Mouse (Mus musculus): ENCODE measurements around the gene Ddx11. TPM values are rescaled to one million over a fixed set of nuclear protein-coding genes. Genes with fewer than 3 reads are reported as not detected.

Gene Ddx11
- total and polyA plus RNA-seq, 3 experiments, result 26.9 to 32.7 TPM; not detected in 1

DNA sequence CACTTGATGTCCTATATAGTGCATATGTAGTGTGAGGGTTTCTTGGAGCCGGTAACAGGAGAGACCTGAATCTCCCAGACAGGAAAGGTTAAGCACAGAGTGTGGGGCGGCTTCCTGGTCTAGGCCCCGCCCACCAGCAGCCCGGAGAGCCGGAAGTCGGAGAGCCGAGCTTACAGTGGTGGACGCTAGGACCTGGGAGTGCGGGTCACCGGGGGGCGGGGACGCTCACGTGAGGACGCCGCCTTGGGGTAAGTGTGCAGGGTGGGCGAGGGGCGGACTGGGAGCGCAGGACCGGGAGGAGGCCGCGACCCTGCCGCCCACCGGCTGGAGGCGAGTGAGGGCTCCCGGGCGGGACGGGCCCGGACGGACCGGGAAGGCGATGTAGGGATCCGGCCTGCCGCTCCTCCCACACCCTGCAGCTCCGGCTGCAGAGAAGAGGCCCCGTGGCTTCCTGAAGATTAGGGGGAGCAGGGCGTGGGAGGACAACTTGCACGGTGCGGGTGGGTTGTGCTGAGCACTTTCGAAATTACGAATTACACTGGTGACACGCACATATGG is 11.8 kb upstream of the Ddx11 start, which contains the start of gene Washc1:
Gene Washc1, plus strand, starts transcription at position 144 of the 558 bp plus-strand sequence.
- Histone ChIP-seq H3K79me2 (ENCODE audit: control insufficient read depth, insufficient read depth, low read length, poor library complexity) (peaks cover 12% of the 10 kb centered on the region), H3K27me3 (ENCODE audit: control insufficient read depth in 1 of 2, insufficient read depth in 2 of 2, low read length in 2 of 2) (no peaks in the 10 kb centered on the region), H3K9me3 (replicated peaks; ENCODE audit: insufficient read depth, low read length) (no peaks in the 10 kb centered on the region), H3K36me3 (ENCODE audit: control insufficient read depth in 1 of 2, insufficient read depth in 2 of 2, low read length in 2 of 2) (peaks cover 0 to 8% of the 10 kb centered on the region in 2 experiments), H3K9ac (ENCODE audit: control insufficient read depth, low read depth, low read length, poor library complexity, severe bottlenecking) (peak within 1 kb of the TSS; percentile 78), H3K4me1 (ENCODE audit: control insufficient read depth in 1 of 2, insufficient read depth in 2 of 2, low read length in 2 of 2) (peaks cover 0 to 11% of the 10 kb centered on the region in 2 experiments; a peak in 3 of 4 replicates), H3K4me3 (ENCODE audit: control insufficient read depth in 1 of 2, insufficient read depth in 1 of 2, low read depth in 2 of 2, low read length in 2 of 2) (peak within 1 kb of the TSS; percentile 78 to 90), H3K27ac (ENCODE audit: control insufficient read depth, low read depth, low read length) (peak within 1 kb of the TSS; percentile 51)
- TF ChIP-seq EP300 (IDR thresholded peaks at IDR 0.05; ENCODE audit: low read depth in 1 of 2, low read length in 2 of 2), result peak in 1 of 2 experiments; percentile 14; a peak in 1 of 4 replicates
- peak; percentile 92 for TF ChIP-seq USF1 (IDR thresholded peaks at IDR 0.05; ENCODE audit: low read depth, low read length)
- peak; percentile 8; the same call in 1 of the 2 replicates for TF ChIP-seq MYC (IDR thresholded peaks at IDR 0.05; ENCODE audit: low read depth, low read length)
- 0 out of 2 replicates have a peak, but pooled peaks have one; percentile 25 for TF ChIP-seq ZNF384 (IDR thresholded peaks at IDR 0.05; ENCODE audit: low read depth, low read length)
- 0 out of 4 replicates have a peak, but pooled peaks of 1 of the 2 experiments have one; percentile 44 for TF ChIP-seq USF2 (IDR thresholded peaks at IDR 0.05; ENCODE audit: borderline replicate concordance in 1 of 2, insufficient read depth in 1 of 2, low read depth in 1 of 2, low read length in 2 of 2)
- TF ChIP-seq HCFC1 (IDR thresholded peaks at IDR 0.05; ENCODE audit: low read depth, low read length), result peak; percentile 86
- no peak for TF ChIP-seq JUND (IDR thresholded peaks at IDR 0.05; ENCODE audit: low read depth, low read length)
- TF ChIP-seq ZC3H11A (IDR thresholded peaks at IDR 0.05; ENCODE audit: low read depth, low read length), result no peak
- TF ChIP-seq ELF1 (IDR thresholded peaks at IDR 0.05; ENCODE audit: low read depth, low read length), result peak; percentile 98
- peak; percentile 69; the same call in 1 of the 2 replicates for TF ChIP-seq UBTF (IDR thresholded peaks at IDR 0.05; ENCODE audit: borderline replicate concordance, insufficient read depth, low read depth, low read length)
- 0 out of 2 replicates have a peak, but pooled peaks have one; percentile 12 for TF ChIP-seq NRF1 (IDR thresholded peaks at IDR 0.05; ENCODE audit: insufficient read depth, low read depth, low read length, poor library complexity, severe bottlenecking)
- TF ChIP-seq POLR2A (IDR thresholded peaks at IDR 0.05; ENCODE audit: control insufficient read depth in 1 of 2, insufficient read depth in 1 of 2, low read depth in 1 of 2, low read length in 2 of 2, poor library complexity in 1 of 2), result peak; percentile 69 to 74; a peak in 3 of 4 replicates
- 0 out of 2 replicates have a peak, but pooled peaks have one; percentile 66 for TF ChIP-seq CHD1 (IDR thresholded peaks at IDR 0.05; ENCODE audit: low read depth, low read length)
- peak; percentile 77 for TF ChIP-seq POLR2AphosphoS2 (IDR thresholded peaks at IDR 0.05; ENCODE audit: low read length)
- 0 out of 2 replicates have a peak, but pooled peaks have one; percentile 33 for TF ChIP-seq MYB (IDR thresholded peaks at IDR 0.05; ENCODE audit: low read depth, low read length)
- TF ChIP-seq NELFE (IDR thresholded peaks at IDR 0.05; ENCODE audit: low read depth, low read length), result peak; percentile 80
- no peak for TF ChIP-seq MAFK (IDR thresholded peaks at IDR 0.05; ENCODE audit: borderline replicate concordance, low read depth, low read length)
- peak; percentile 62; the same call in 1 of the 2 replicates for TF ChIP-seq ETS1 (IDR thresholded peaks at IDR 0.05; ENCODE audit: low read depth, low read length)
- TF ChIP-seq SIN3A (IDR thresholded peaks at IDR 0.05; ENCODE audit: low read length), result peak; percentile 98
- no peak; the same call in 1 of the 2 replicates for TF ChIP-seq MAX (IDR thresholded peaks at IDR 0.05; ENCODE audit: low read length)
- TF ChIP-seq MAZ (IDR thresholded peaks at IDR 0.05; ENCODE audit: low read depth, low read length), result peak; percentile 94; the same call in 1 of the 2 replicates
- peak; percentile 52; the same call in 1 of the 2 replicates for TF ChIP-seq KAT2A (conservative IDR thresholded peaks at IDR 0.05; ENCODE audit: low read depth, low read length)
- peak; percentile 89 for TF ChIP-seq MXI1 (IDR thresholded peaks at IDR 0.05; ENCODE audit: low read depth, low read length)
- TF ChIP-seq TBP (IDR thresholded peaks at IDR 0.05; ENCODE audit: low read depth, low read length), result peak; percentile 56; the same call in 1 of the 2 replicates
- peak; percentile 57 for TF ChIP-seq TCF12 (IDR thresholded peaks at IDR 0.05; ENCODE audit: low read depth, low read length)
- no peak for TF ChIP-seq GATA1 (IDR thresholded peaks at IDR 0.05; ENCODE audit: low read depth, low read length)
- TF ChIP-seq RCOR1 (IDR thresholded peaks at IDR 0.05; ENCODE audit: low read depth, low read length), result no peak; the same call in 1 of the 2 replicates
- TF ChIP-seq ZMIZ1 (IDR thresholded peaks at IDR 0.05; ENCODE audit: low read depth, low read length), result peak; percentile 37; the same call in 1 of the 2 replicates
- peak; percentile 100 for TF ChIP-seq BHLHE40 (IDR thresholded peaks at IDR 0.05; ENCODE audit: borderline replicate concordance, low read depth, low read length)
- DNase-seq (ENCODE audit: low read depth, low spot score), result peak; percentile 96
